Mouse (Mus musculus): ENCODE measurements around the gene Rpl7a.
"Not testable (repeated sequence)": the region's sequence is repeated elsewhere in the genome, so short reads cannot be mapped to it uniquely, and the experiment has no call there.

DNA sequence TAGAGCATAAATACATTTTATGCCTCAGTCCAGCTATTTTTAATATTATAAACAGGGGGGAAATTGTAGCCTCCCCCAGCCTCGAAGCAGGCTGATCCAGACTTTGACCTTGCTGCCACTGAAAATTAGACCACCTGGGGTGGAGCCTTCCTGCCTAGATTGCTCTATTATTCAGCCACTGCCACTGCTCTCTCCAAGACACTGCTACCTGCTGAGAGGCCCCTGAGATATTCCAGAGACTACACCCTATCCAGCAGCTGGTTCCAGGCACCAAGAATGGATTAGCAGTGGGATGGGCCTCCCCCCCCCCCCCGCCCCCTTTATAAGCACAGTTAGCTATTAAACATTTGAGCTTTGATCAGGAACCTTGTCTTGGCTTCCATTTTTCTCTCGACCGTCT is 24.4 kb upstream of the Rpl7a start:
- TF ChIP-seq GATA1, TAL1 (IDR thresholded peaks at IDR 0.05; ENCODE audit: low read length): not testable (repeated sequence)
